Mouse (Mus musculus) liver, embryonic 13.5 days (tissue): ENCODE results near the gene Ap4b1. TPM values are rescaled to one million over a fixed set of nuclear protein-coding genes. Genes with fewer than 3 reads are reported as not detected.
"Not testable (repeated sequence)": the region's sequence is repeated elsewhere in the genome, so short reads cannot be mapped to it uniquely, and the experiment has no call there.

Source experiments
- ATAC-seq: fragments of 200-750 bp; cut with Nextera tagmentation; 2 replicates; pipeline ENCODE4 v1.8.0; 2017; ENCODE audit warnings: low read depth, mild to moderate bottlenecking, moderate number of reproducible peaks, moderate library complexity
- DNase-seq: peaks from one replicate; pipeline ENCODE4 v3.0.0; 2022
- H3K27ac ChIP-seq: fragments of 300-500 bp; sonication (generic); 2 replicates; pipeline ENCODE4 v1.5.1; 2015; ENCODE audit warnings: moderate library complexity, mild to moderate bottlenecking, inconsistent platforms
- H3K27me3 ChIP-seq: fragments of 300-500 bp; sonication (generic); 2 replicates; pipeline ENCODE4 v1.6.1; 2015; ENCODE audit warnings: mild to moderate bottlenecking, inconsistent platforms
- H3K36me3 ChIP-seq: fragments of 300-500 bp; sonication (generic); 2 replicates; pipeline ENCODE4 v1.6.1; 2015; ENCODE audit warnings: mild to moderate bottlenecking, inconsistent platforms
- H3K4me1 ChIP-seq: fragments of 300-500 bp; sonication (generic); replicated peaks from 2 replicates; pipeline ENCODE4 v1.6.1; 2015; ENCODE audit warnings: inconsistent platforms
- H3K4me2 ChIP-seq: fragments of 300-500 bp; sonication (generic); 2 replicates; pipeline ENCODE4 v1.6.1; 2015; ENCODE audit warnings: inconsistent platforms, mild to moderate bottlenecking, moderate library complexity
- H3K4me3 ChIP-seq: fragments of 300-500 bp; sonication (generic); replicated peaks from 2 replicates; pipeline ENCODE4 v1.5.1; 2015; ENCODE audit warnings: mild to moderate bottlenecking, inconsistent platforms
- H3K9ac ChIP-seq: fragments of 300-500 bp; sonication (generic); 2 replicates; pipeline ENCODE4 v1.6.1; 2015; ENCODE audit warnings: mild to moderate bottlenecking, inconsistent platforms
- H3K9me3 ChIP-seq: fragments of 300-500 bp; sonication (generic); replicated peaks from 2 replicates; pipeline ENCODE4 v1.6.1; 2016; ENCODE audit warnings: inconsistent platforms
- WGBS: fragments of 180-500 bp; shearing (Covaris S2); methylation state at CpG from one replicate; pipeline ENCODE4 v1.1.7; 2015; ENCODE audit not compliant: insufficient replicate concordance; 5-methylcytosine and 5-hydroxymethylcytosine counted together
- polyA plus RNA-seq: library from polyadenylated mRNA; unstranded; fragments of >200 nt; fragmentation: Nextera tagmentation; extraction: Ambion mirVana; gene quantifications from 2 replicates; pipeline ENCODE4 v1.2.1, GENCODE M21; 2015

The Ap4b1 gene
- polyA plus RNA-seq, 1 experiment from 2014 or later, result 13.2 TPM

DNA sequence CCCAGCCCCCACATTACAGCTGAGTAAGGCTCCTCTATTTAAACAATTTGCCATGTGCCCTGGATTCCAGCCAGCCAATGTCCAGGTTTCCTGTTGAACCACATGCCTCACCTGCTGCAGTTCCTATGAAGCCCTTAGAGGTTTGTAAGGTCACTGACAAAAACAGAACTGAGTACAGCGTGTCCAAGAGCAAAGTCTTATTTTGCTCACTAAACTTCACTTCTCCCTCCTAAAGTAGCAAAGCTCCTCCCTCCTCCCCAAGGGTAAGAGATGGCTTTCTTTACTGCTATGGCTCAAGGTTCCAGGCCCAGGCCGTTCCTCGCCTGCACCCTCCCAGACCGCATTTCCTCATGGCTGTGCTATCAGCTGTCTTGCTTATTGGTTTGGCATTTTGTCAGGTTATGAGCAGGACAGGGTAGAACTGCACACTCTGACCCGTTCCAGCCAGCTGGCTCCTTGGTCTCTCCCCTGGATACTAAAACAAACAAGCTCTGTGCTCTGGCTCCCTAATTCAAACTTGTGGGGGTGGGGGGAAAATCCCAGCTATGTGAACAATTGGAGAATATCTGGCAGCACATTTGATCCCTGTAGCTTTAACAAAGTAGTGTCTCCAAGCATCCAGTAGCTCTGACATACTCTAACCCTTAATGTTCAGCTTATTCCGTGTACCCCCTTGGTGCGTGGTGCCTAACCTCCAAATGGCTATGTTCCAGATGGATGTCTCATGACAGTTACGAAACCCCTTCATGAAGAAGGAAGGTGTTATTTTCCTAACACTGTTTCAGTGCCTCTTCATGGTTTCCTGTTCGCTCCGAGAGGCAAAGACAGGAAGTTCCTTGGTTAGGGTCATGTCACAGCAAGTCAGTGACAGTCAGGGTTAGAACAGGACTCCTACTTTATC, 7.4 kb upstream of the Ap4b1 start:
- H3K9ac ChIP-seq, result peak overlapping the region; percentile 55
- peaks cover 84% of the 10 kb centered on the region for H3K4me1 ChIP-seq
- WGBS, result 16% methylated on average over 10 of the region's 10 CpGs
- no peak overlapping the region for H3K4me3 ChIP-seq
- peak; percentile 73 for ATAC-seq
- peak overlapping the region; percentile 25 for H3K4me2 ChIP-seq
- H3K27me3 ChIP-seq, result no peaks in the 10 kb centered on the region
- peaks cover 47% of the 10 kb centered on the region for H3K36me3 ChIP-seq
- DNase-seq, result no peak
- H3K27ac ChIP-seq, result peak overlapping the region; percentile 96
- H3K9me3 ChIP-seq, result no peaks in the 10 kb centered on the region

DNA sequence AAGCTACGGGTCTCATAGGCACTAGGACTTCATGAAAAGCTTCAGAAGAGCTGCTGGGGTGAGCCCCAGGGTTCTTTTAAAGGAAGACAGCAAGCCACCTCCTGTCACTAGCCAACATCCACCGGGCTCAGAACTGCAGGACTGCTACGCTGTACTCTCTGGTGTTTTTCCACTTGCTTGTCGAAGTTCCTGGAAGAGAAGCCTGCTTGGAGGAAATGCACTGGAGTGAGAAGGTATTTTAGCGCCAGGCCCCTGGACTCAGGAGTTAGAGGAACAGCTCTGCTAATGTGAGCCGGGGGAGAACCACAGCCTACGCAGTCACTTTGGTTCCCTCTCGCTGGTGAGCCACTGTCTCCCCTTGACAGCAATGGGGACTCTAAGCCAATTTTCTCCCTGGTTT, 6.5 kb upstream of the Ap4b1 start:
- no peak for ATAC-seq
- DNase-seq, result no peak
- Histone ChIP-seq H3K9me3 (no peaks in the 10 kb centered on the region), H3K4me2 (no peak overlapping the region), H3K4me3 (no peak overlapping the region), H3K36me3 (peaks cover 56% of the 10 kb centered on the region), H3K27ac (peak overlapping the region; percentile 96), H3K9ac (peak overlapping the region; percentile 24; the same call in 1 of the 2 replicates), H3K4me1 (peaks cover 88% of the 10 kb centered on the region), H3K27me3 (no peaks in the 10 kb centered on the region)
- 45% methylated on average over 8 of the region's 8 CpGs for WGBS

DNA sequence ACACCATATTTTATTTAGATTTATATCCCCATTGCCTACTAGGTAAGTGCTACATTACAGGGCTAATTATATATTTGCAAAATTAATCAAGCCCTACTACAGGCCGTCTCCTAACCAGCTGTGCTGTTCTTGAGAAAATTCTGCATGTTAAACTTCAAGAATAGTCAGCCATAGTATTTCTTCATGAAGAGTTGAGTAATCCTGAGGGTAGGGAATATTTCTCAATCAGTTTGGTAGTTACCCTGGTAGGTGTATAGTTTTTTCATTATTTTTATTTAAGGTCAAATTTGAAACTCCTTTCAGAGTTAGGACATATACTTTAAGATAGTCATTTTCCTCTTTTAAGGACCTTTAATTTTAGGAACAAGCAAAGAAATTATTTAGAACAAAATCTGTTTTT, 3.6 kb upstream of the Ap4b1 start:
- Histone ChIP-seq H3K4me1 (peaks cover 73% of the 10 kb centered on the region), H3K4me2 (no peak overlapping the region), H3K27me3 (no peaks in the 10 kb centered on the region), H3K27ac (peak overlapping the region; percentile 96), H3K9ac (0 out of 2 replicates have a peak overlapping the region, but pooled peaks have one; percentile 16), H3K36me3 (peaks cover 56% of the 10 kb centered on the region), H3K4me3 (no peak overlapping the region), H3K9me3 (no peaks in the 10 kb centered on the region)
- DNase-seq, result no peak
- ATAC-seq, result no peak
- WGBS, result 85% methylated on average over 1 of the region's 1 CpGs

DNA sequence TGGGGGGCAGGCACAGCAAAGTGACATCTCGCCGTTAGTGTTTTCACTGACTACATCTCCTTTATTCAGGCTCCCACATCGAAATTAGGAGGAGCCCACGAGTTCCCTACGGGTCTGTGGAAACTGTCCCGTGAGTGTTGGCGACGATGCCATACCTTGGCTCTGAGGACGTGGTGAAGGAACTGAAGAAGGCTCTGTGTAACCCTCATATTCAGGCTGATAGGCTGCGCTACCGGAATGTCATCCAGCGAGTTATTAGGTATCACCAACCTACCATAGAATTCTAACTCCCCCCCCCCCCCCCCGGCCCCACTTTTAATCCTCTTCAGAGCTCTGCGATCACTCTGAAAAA, 455 bp downstream of the Ap4b1 start:
- 2% methylated on average over 14 of the region's 14 CpGs for WGBS
- Histone ChIP-seq H3K27me3 (no peaks in the 10 kb centered on the region), H3K9me3 (no peaks in the 10 kb centered on the region), H3K4me3 (peak overlapping the region; percentile 85), H3K9ac (peak overlapping the region; percentile 94), H3K4me2 (peak overlapping the region; percentile 73), H3K36me3 (peaks cover 45% of the 10 kb centered on the region), H3K4me1 (peaks cover 50% of the 10 kb centered on the region), H3K27ac (peak overlapping the region; percentile 97)
- ATAC-seq (peak; percentile 63), DNase-seq (no peak)

DNA sequence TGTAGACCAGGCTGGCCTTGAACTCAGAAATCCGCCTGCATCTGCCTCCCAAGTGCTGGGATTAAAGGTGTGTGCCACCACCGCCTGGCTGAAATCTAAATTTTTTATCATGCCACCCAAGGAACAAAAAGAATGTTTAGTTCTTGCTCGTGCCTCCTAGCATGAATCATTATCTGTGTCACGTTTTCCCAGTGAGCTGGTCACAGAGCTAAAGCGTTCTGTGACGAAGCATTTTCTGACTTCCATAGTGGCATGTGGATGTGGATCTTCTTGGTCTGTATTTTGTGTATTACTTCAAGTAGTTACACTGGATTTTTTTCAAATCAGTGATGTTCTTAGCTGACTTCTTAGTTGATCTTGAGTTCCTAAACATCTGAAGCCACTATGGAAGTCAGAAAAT, 1.6 kb downstream of the Ap4b1 start:
- H3K4me2 ChIP-seq, result peak overlapping the region; percentile 73
- no peaks in the 10 kb centered on the region for H3K27me3 ChIP-seq
- H3K4me1 ChIP-seq, result peaks cover 41% of the 10 kb centered on the region
- peak overlapping the region; percentile 85 for H3K4me3 ChIP-seq
- H3K9ac ChIP-seq, result peak overlapping the region; percentile 94
- no peak for DNase-seq
- no peak for ATAC-seq
- 67% methylated on average over 6 of the region's 6 CpGs for WGBS
- H3K9me3 ChIP-seq, result no peaks in the 10 kb centered on the region
- peak overlapping the region; percentile 97 for H3K27ac ChIP-seq
- peaks cover 46% of the 10 kb centered on the region for H3K36me3 ChIP-seq

DNA sequence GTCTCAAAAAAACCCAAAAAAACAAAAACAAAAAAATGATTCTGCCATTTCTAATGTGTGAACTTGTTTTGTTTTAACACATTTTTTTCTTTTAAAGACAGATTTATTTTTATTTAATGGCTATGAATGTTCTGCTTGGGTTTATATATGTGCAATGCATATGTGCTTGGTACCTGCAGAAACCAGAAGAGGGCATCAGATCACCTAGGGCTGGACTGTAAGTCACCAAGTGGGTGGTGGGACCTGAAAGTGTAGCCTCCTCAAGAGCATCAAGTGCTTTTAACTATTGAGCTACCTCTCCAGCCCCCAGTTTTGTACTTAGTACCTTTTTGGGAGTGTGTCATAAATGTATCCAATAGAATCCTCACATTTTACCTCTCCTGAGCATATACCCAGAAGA, 18.2 kb downstream of the Ap4b1 start:
- ATAC-seq (no peak), DNase-seq (no peak)
- no peak overlapping the region for H3K27ac ChIP-seq
- H3K4me2 ChIP-seq, result no peak overlapping the region
- H3K36me3 ChIP-seq, result peaks cover 15% of the 10 kb centered on the region
- H3K4me3 ChIP-seq, result no peak overlapping the region
- no peaks in the 10 kb centered on the region for H3K9me3 ChIP-seq
- peaks cover 17% of the 10 kb centered on the region for H3K4me1 ChIP-seq
- no peak overlapping the region for H3K9ac ChIP-seq
- no peaks in the 10 kb centered on the region for H3K27me3 ChIP-seq

DNA sequence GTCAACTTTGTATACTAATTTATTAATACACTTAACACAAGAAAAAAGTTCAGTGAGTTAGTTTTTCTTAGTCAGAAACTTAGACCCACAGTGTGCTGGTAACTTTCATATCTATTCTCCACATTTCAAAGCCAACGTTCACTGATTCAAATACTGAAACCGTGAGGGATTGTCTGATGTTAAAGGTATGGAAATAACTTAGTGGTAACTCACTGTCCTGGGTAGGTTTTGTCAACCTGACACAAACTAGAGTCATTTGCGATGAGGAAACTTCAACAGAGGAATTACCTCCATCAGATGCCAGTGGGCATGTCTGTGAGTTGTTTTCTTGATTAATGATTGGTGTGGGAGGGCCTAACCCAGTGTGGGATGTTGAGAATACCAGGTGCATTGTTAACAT, 19.7 kb downstream of the Ap4b1 start:
- H3K4me2 ChIP-seq, result no peak overlapping the region
- no peak overlapping the region for H3K27ac ChIP-seq
- DNase-seq (no peak), ATAC-seq (no peak)
- no peak overlapping the region for H3K9ac ChIP-seq
- H3K36me3 ChIP-seq, result peaks cover 4% of the 10 kb centered on the region
- no peaks in the 10 kb centered on the region for H3K27me3 ChIP-seq
- H3K4me3 ChIP-seq, result no peak overlapping the region
- no peaks in the 10 kb centered on the region for H3K9me3 ChIP-seq
- H3K4me1 ChIP-seq, result peaks cover 25% of the 10 kb centered on the region
- 77% methylated on average over 3 of the region's 3 CpGs for WGBS

DNA sequence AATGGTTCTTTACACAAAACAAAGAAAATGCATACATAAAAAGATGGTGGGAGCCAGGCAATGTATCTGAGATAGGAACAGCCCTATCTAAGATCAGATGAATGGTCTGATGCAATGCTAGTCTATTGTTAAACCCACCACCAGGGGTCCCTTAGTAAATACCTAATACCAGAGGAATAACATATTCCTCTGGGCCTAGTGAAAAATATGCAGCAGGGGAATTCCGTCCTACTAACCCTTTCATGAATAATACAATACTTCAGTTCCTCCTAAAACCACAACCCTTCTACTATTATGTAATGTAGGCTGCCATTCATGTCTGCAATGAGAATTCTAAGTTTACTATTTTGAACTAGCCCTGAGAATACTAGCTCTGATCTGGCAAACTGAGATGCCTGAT, 21.4 kb downstream of the Ap4b1 start:
- not testable (repeated sequence) for DNase-seq, H3K4me3 ChIP-seq, H3K27me3 ChIP-seq, H3K27ac ChIP-seq, H3K4me2 ChIP-seq, H3K36me3 ChIP-seq, H3K9ac ChIP-seq, H3K9me3 ChIP-seq, ATAC-seq
- 83% methylated on average over 1 of the region's 1 CpGs for WGBS
- peaks cover 25% of the 10 kb centered on the region for H3K4me1 ChIP-seq

DNA sequence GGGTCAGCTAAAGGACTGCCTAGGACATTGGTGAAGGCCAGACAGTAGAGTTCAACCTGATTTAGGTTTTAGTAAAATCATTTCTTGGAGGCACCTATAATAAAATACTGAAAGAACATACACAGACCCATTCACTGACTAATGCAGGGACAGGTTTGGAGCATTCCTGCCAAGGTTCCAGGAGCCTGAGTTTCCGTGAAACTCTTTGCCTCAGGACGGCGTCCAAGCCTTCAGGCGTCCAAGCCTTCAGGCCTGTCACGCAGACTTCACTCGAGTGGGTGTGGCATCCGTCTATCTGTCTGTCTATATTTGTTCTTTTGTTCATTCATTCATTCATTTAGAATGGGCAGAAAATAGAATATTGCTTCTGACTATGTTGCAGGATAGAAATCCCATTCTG, 21.8 kb downstream of the Ap4b1 start:
- no peak for DNase-seq
- WGBS, result 76% methylated on average over 7 of the region's 7 CpGs

DNA sequence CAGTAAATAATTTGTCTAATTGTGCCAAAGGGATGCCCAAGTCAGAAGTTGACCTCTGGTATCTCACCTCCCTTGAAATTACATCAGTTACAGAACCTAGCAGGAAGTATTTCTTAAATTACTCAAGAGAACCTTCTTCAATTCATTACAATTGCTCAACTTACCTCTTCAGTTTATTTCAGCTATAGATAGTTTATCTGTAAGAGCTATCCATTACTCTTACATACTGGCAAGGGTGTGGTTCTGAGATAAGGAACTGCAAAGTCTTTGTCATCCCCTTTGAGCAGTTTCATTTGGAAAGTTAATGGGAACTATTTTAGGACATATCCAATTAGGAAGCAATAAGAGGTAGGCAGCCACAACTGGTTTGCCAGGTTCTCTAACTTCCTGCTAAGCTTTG, 23.1 kb downstream of the Ap4b1 start, which contains the start of gene Bcl2l15:
Gene Bcl2l15, plus strand, starts transcription at position 176 of the 400 bp plus-strand sequence.
- H3K9ac ChIP-seq, result no peak within 1 kb of the TSS
- peak within 1 kb of the TSS; percentile 69 for H3K27ac ChIP-seq
- no peaks in the 10 kb centered on the region for H3K36me3 ChIP-seq
- H3K9me3 ChIP-seq, result no peaks in the 10 kb centered on the region
- H3K4me2 ChIP-seq, result peak within 1 kb of the TSS; percentile 39
- no peak for DNase-seq
- H3K4me1 ChIP-seq, result peaks cover 25% of the 10 kb centered on the region
- no peak within 1 kb of the TSS for H3K4me3 ChIP-seq
- no peaks in the 10 kb centered on the region for H3K27me3 ChIP-seq
- peak; percentile 79 for ATAC-seq

More for the DNA sequence above, 21.8 kb downstream of the Ap4b1 start:
- Histone ChIP-seq H3K9ac (no peak overlapping the region), H3K27me3 (no peaks in the 10 kb centered on the region), H3K4me2 (no peak overlapping the region), H3K4me1 (peaks cover 25% of the 10 kb centered on the region), H3K27ac (no peak overlapping the region), H3K9me3 (no peaks in the 10 kb centered on the region), H3K4me3 (no peak overlapping the region), H3K36me3 (peaks cover 4% of the 10 kb centered on the region)
- no peak for ATAC-seq

DNA sequence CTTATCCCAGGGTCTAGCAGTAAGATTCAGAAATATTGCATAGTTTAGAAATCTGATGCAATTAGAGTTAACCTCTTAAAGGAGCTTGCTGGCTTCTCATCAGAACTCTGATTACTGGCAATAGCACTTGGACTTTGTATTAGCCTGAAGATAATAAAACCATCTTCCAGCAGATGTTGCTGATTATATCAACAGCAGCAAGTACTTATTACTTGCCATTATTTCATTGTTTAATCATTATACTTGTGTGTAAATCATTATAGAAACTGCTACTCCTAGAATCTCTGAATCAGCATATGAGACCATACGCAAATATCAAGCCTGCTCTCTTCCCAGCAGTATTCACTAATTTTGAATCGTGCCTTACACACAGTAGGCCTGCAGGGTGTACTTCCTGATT, 24.7 kb downstream of the Ap4b1 start:
- WGBS, result 88% methylated on average over 2 of the region's 2 CpGs
- Histone ChIP-seq H3K36me3 (no peaks in the 10 kb centered on the region), H3K27ac (no peak overlapping the region), H3K9me3 (no peaks in the 10 kb centered on the region), H3K9ac (no peak overlapping the region), H3K27me3 (no peaks in the 10 kb centered on the region), H3K4me1 (peaks cover 25% of the 10 kb centered on the region), H3K4me2 (no peak overlapping the region), H3K4me3 (no peak overlapping the region)
- ATAC-seq, result no peak
- no peak for DNase-seq
